Mouse (Mus musculus): ENCODE measurements around the gene Zfp316.

The Zfp316 gene

GRCm38 (mm10) chr5:143284762-143285161 is 14.9 kb upstream of the Zfp316 start:
- DNase-seq (ENCODE audit: extremely low spot score, low read depth, low spot score), result no peak

GRCm38 (mm10) chr5:143279247-143279646 is 9.4 kb upstream of the Zfp316 start:
- DNase-seq (ENCODE audit: extremely low spot score, low read depth, low spot score), result no peak

- no peak for DNase-seq (ENCODE audit: extremely low spot score, low read depth, low spot score)
Observed at GRCm38 (mm10) chr5:143275761-143276160, 5.9 kb upstream of the Zfp316 start.

DNA sequence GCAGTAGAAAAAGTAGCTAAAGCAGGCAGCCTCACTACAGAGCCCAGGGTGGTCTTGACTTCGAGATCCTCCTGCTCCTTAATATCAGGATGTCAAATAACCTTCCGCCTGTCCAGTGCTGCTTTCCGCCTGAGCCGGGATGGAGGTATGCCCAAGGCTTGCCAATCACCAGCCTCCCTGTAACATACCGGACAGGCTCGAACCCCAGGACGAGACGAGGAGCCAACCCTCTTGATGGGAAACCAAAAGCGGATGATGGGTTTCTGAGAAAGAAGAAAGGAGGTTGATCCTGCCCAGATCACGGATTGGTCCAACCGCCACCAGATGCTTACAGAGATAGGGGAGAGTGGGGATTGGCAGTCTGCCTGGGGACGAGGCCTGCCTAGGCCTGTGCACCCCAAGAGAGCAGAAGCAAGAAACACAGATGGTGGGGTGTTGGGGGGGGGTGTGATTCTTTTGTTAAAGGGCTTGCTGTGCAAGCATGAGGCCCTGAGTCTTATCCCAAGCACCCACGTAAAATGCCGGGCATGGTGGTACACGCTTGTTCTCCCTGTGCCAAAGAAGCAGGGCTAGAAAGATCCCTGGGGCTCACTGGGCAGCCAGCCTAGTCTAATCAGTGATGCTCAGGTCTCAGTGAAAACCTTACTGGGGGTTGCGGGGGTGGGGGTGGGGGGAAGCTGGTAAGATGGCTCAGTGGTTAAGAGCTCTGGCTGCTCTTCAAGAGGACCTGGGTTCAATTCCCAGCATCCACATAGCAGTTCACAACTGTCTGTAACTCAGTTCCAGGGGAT is 2.9 kb upstream of the Zfp316 start:
- DNase-seq (ENCODE audit: extremely low spot score, low read depth, low spot score), result no peak

DNA sequence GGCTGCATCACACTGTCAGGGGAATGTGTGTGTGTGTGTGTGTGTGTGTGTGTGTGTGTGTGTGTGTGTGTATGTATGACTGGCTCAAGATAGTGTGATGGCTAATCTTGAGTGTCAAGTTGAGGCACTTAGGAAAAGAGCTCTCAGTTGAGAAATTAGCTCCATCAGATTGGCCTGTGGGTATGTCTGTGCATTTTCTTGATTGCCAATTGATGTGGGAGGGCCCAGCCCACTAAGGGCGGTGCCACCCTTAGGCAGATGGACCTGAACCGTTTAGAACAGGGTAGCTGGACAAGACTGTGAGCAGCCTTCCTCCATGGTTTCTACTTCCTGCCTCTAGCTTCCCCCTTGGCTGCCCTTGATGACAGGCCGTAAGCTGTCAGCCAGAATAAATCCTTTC is 2.3 kb upstream of the Zfp316 start:
- no peak for DNase-seq (ENCODE audit: extremely low spot score, low read depth, low spot score)

DNA sequence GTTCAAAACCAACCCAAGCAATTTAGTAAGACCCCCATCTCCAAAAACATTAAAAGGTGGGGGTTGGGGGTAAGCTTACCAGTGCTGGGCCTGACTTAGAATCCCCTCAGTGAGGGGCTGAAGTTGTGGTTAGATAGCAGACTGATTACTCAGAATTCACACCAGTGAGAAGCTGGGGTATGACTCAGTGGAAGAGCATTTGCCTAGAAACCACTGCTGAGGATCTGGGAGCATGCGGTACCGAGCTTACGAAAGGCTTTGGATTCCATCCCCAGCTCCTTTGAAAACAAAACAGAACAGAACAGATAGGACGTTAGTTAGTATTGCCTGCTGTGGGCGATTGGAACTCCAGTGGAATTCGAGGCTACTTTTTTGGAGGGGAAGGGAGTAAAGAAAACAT is 1.8 kb upstream of the Zfp316 start:
- no peak for DNase-seq (ENCODE audit: extremely low spot score, low read depth, low spot score)

GRCm38 (mm10) chr5:143270151-143270519 is 313 bp upstream of the Zfp316 start:
- no peak for DNase-seq (ENCODE audit: extremely low spot score, low read depth, low spot score)

- no peak for DNase-seq (ENCODE audit: extremely low spot score, low read depth, low spot score)
Observed at GRCm38 (mm10) chr5:143268985-143269362, 848 bp downstream of the Zfp316 start.

DNA sequence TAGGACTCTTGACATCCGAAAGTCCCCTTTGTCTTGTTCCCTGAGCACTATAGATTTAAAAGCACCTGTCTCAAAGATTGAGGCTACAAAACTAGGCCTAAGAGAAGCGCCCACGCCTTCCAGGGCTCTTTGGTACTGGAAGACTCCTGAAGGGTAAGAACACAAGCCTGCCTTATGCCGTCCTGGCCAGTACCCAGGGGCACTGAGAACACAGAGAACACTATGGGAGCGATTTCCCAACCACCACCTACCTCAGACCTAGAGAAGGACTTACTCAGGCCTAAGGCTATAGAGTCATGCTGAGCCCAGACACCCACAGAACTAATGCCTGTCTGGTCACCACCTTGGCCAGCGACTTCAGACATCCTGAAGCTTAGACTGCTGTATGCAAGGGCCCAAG is 3.0 kb downstream of the Zfp316 start:
- DNase-seq (ENCODE audit: extremely low spot score, low read depth, low spot score), result no peak

- DNase-seq (ENCODE audit: extremely low spot score, low read depth, low spot score), result no peak
Observed at GRCm38 (mm10) chr5:143265409-143265808, 4.4 kb downstream of the Zfp316 start.

DNA sequence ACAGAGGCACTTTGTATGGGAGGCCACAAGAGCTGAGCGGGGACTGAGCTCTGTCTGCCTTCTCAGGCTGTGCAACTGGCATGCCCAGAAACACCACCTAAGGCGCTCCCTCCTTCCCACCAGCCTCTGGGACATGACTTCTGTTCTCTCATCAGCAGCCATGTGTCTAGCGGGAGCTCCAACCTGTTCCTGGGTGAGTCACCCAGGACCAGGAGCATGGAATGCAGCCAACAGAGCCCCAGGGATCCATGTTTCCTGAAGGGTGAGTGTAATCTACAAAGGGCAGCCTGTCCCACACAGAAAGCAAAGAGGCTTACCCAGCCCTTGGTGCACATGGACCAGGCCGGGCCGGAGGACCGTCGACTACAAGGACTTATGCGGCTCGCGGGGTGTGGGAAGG is 5.1 kb downstream of the Zfp316 start:
- DNase-seq (ENCODE audit: extremely low spot score, low read depth, low spot score), result no peak

DNA sequence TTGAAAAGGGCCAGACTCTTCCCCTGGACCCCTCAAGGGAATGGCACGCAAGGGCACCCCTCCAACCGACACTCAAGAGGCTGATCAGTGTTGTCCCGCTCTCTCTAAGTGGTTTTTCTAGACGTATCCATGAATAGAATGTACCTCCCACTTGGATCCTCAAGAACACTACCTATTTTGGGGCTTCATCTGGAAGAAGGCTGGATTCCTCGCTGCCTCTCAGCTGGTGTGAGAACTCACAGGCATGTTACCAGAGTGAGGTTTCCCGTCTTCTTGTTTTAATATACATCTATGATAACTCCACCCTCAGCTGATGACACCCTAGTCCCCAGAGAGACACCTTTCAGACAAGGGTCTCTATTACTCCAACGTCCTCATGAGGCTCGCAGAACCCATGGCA is 8.2 kb downstream of the Zfp316 start:
- no peak for DNase-seq (ENCODE audit: extremely low spot score, low read depth, low spot score)

- DNase-seq (ENCODE audit: extremely low spot score, low read depth, low spot score), result no peak
Observed at GRCm38 (mm10) chr5:143255802-143256201, 14.0 kb downstream of the Zfp316 start.

GRCm38 (mm10) chr5:143255131-143255519 is 14.7 kb downstream of the Zfp316 start:
- DNase-seq (ENCODE audit: extremely low spot score, low read depth, low spot score), result no peak

- DNase-seq (ENCODE audit: extremely low spot score, low read depth, low spot score), result no peak
Observed at GRCm38 (mm10) chr5:143254487-143255130, 15.2 kb downstream of the Zfp316 start.

DNA sequence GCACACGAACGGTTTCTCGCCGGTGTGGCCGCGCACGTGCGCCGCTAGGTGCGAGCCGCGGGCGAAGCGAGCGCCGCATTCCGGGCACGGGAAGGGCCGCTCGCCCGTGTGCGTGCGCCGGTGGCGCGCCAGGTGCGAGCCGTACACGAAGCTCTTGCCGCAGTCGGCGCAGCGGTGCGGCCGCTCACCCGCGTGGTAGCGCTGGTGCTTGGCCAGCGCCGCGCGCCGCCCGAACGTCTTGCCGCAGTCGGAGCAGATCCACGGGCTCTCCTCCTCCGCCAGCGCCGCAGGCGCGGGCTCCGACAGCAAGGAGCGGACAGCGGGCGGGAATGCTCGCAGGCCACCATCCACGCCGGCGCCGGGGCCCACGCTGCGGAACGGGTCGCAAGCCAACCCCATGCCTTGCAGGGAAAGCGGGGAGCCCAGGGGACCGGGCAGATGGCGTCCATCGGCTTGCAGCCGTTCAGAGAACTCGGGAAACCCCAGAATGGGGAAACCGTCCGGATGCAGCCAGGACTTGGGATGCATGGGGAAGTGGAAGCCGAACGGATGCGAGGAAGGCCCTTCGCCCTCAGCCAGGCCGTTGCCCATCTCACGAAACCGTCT is 15.8 kb downstream of the Zfp316 start:
- DNase-seq (ENCODE audit: extremely low spot score, low read depth, low spot score), result no peak

DNA sequence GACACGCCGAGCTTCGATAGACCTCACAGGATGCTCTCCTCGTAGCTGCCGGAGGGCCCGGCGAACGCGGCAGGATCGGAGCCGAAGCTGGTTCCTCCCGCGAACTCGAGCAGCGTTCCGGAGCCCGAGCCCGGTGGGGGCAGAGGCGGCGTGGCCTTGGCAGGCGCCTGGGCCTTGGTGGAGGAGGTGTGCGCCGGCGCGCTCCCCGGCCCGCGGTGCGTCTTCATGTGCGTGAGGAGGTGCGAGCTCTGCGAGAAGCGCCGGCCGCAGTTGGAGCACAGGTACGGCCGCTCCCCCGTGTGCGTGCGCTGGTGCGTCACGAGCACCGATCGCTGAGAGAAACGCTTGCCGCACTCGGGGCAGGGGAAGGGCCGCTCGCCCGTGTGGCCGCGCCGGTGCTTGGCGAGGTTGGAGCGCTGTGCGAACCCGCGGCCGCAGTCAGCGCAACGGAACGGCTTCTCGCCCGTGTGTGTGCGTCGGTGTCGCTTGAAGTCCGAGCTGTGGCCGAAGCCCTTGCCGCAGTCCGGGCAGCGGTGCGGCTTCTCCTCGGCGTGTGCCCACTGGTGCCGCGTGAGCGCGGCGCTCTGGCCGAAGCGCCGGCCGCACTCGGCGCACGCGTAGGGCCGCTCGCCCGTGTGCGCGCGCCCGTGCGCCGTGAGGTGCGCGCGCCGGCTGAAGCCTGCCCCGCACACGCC is 16.5 kb downstream of the Zfp316 start:
- DNase-seq (ENCODE audit: extremely low spot score, low read depth, low spot score), result no peak

DNA sequence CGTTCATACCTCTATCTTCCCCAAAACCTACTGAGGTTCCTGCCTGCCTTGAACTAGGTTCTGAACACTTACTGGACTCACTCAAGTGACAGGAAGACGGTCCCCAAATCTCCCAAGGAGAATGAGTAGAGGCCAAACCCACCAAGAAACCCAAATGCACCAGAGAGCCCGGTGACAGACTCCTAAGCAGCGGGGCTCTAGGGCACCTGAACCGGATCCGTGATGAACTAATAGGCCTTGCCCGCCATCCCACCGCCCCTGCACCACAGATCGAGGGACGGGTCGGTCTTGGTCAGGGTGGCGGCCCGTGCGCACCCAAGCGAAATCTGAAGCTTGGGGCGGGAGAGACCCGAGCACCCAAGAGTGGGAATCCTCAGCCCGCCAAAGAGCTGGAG is 17.0 kb downstream of the Zfp316 start:
- DNase-seq (ENCODE audit: extremely low spot score, low read depth, low spot score), result no peak

- no peak for DNase-seq (ENCODE audit: extremely low spot score, low read depth, low spot score)
Observed at GRCm38 (mm10) chr5:143252039-143252438, 17.8 kb downstream of the Zfp316 start.

DNA sequence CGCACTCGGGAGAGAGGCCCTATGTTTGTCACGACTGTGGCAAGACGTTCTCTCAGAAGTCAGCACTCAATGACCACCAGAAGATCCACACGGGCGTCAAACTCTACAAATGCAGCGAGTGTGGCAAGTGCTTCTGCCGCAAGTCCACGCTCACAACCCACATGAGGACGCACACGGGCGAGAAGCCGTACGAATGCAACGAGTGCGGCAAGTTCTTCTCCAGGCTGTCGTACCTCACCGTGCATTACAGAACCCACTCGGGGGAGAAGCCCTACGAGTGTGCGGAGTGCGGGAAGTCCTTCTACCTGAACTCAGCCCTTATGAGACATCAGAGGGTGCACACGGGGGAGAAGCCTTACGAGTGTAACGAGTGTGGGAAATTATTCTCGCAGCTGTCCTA is 24.9 kb downstream of the Zfp316 start:
- DNase-seq (ENCODE audit: extremely low spot score, low read depth, low spot score), result no peak

DNA sequence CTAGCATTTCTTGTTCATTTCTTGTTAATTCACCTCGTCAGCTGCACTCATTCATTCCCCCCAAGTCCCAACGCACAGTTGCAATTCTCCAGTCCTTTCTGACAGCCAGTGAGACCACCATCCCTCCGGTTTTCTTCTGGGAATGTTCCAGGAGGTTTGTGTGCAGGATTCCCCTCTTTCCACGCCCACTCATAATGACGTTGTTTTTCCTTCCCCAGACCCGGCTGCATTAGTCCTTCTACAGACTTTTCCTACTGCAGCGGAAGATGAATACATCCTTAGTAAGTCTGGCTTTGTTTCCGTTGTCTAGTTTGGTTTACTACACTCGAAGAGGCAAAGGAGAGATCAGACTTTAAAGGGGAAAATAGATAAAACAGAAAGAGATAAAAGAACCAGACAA is 33.8 kb downstream of the Zfp316 start:
- no peak for DNase-seq (ENCODE audit: extremely low spot score, low read depth, low spot score)
